Mouse (Mus musculus) cerebellum, adult 2 months (tissue): ENCODE measurements at regions not wholly inside any gene's neighbourhood (a gene's known extent, or its start where the extent isn't known, plus 50 kb on each side); places are given as distances from the start of the nearest gene placed in this dataset.

Experiments
- CTCF ChIP-seq: fragments of 200-500 bp; IDR thresholded peaks from 2 replicates; pipeline ENCODE4 v1.5.1; 2011; ENCODE audit warnings: low read depth, mild to moderate bottlenecking, control low read depth, low read length, moderate library complexity, borderline replicate concordance; ENCODE audit not compliant: insufficient read depth
- POLR2A ChIP-seq: fragments of 200-500 bp; IDR thresholded peaks from 2 replicates; pipeline ENCODE4 v1.6.1; 2011; ENCODE audit warnings: low read length, control low read depth, borderline replicate concordance; ENCODE audit not compliant: insufficient read depth

DNA sequence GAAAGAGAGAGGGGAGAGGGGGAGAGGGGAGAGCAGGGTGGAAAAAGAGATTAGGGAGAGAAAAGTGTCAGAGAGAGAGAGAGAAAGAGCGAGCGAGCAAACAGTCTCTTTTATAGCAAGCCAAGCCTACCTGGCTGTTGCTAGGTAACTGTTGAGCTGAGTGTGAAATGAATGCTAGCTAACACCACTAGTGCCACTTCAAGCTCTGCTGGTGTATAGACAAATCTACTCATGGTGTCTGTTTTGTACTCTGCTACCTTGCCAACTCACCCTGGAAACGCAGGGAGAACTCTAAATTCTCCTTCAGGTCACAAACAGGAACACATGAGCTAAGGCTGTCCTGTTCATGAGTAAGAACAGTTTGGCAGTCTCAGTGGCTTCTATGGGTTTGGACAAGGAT is 334.7 kb downstream of the Bmper start:
- TF ChIP-seq CTCF: no peak
- no peak for TF ChIP-seq POLR2A
